Comparison of ENCODE assay signal across 10 mouse cellular contexts in the genomic region with DNA sequence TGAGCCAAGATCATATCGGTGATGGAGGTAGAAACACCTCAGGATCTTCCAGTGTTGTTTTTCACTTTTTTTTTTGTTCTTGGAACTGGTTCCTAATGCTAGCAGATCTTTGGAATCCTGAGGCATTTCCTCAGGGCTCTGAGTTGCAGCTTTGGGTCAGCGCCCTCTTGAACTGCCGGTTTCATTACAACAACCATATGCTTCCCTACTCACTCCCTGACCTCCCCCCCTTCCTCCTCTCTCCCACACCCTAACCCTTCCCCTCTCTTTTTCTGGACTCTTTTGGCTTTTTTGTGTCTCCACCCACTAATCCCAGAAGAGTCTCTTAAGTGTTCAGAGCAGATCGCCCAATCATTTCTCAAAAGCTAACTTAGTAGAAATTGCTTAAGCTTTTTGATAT.
DNase-seq lines count a peak whose midpoint lies in the region; ATAC-seq and TF ChIP-seq lines count a peak whose summit lies in the region.
"Had no signal": no experiment of that assay in that cellular context is flagged by ENCODE, and none has a peak within 500 bp of the region (broad histone marks: within the 10 kb centered on the region; RNA-seq: fewer than 3 reads in every experiment).

No protein-coding gene starts in this region.

- no peaks in the 10 kb centered on the region for H3K36me3 ChIP-seq in liver, adult 2 months (ENCODE audit: control insufficient read depth, insufficient read depth, low read length)
- no peaks in the 10 kb centered on the region for H3K36me3 ChIP-seq in heart, adult 2 months (ENCODE audit: control insufficient read depth, insufficient read depth, low read length)
- H3K36me3 ChIP-seq in hindbrain, embryonic 11.5 days (ENCODE audit: control insufficient read depth, insufficient read depth, low read length): no peaks in the 10 kb centered on the region
- H3K36me3 ChIP-seq in forebrain, embryonic 16.5 days (ENCODE audit: control insufficient read depth, insufficient read depth): no peaks in the 10 kb centered on the region
- H3K36me3 ChIP-seq: intestine, embryonic 15.5 days had no signal

- DNase-seq in liver, adult 2 months (ENCODE audit: extremely low read depth, low read depth, low spot score): peak; percentile 29
- no peak for DNase-seq in liver
- DNase-seq in heart, adult 2 months: peak; percentile 34 to 61
- peak; percentile 58 for DNase-seq in kidney, adult 9 months
- peak; percentile 59 for DNase-seq in skeletal muscle tissue, adult 2 months (ENCODE audit: low read depth, low spot score)
- DNase-seq in hindbrain, embryonic 11.5 days (ENCODE audit: low spot score): no peak
- no peak for DNase-seq in urinary bladder, postnatal 4 days (ENCODE audit: low spot score in 2 of 2)
- DNase-seq: cerebellum, postnatal 25 days had no signal

- TF ChIP-seq EP300 in heart, adult 2 months (IDR thresholded peaks at IDR 0.05; ENCODE audit: insufficient read depth, low read depth, low read length): peak; percentile 76; the same call in 1 of the 2 replicates

- H3K27ac ChIP-seq in liver, adult 2 months (replicated peaks; ENCODE audit: insufficient read depth, low read depth, low read length): no peak overlapping the region; the same call in 1 of the 2 replicates
- peak overlapping the region; percentile 47 for H3K27ac ChIP-seq in heart, adult 2 months
- no peak overlapping the region for H3K27ac ChIP-seq in hindbrain, embryonic 11.5 days (ENCODE audit: low read depth, low read length)
- no peak overlapping the region for H3K27ac ChIP-seq in forebrain, embryonic 16.5 days (ENCODE audit: low read length)
- H3K27ac ChIP-seq: intestine, embryonic 15.5 days had no signal

- H3K9me3 ChIP-seq in hindbrain, embryonic 11.5 days (ENCODE audit: control insufficient read depth, low read length): no peaks in the 10 kb centered on the region
- no peaks in the 10 kb centered on the region for H3K9me3 ChIP-seq in forebrain, embryonic 16.5 days (ENCODE audit: control insufficient read depth, low read length)
- H3K9me3 ChIP-seq: intestine, embryonic 15.5 days had no signal

- no peaks in the 10 kb centered on the region for H3K79me2 ChIP-seq in liver, adult 2 months (ENCODE audit: control insufficient read depth, insufficient read depth, low read length)
- H3K79me2 ChIP-seq in heart, adult 2 months (replicated peaks; ENCODE audit: control insufficient read depth, insufficient read depth, low read length): no peaks in the 10 kb centered on the region

- 82% methylated on average over 4 of the region's 4 CpGs for WGBS in liver, adult 2 months
- WGBS in heart, adult 2 months: 36% methylated on average over 4 of the region's 4 CpGs
- WGBS in hindbrain, embryonic 11.5 days: 60% methylated on average over 4 of the region's 4 CpGs
- WGBS in forebrain, embryonic 16.5 days: 72% methylated on average over 4 of the region's 4 CpGs

- H3K27me3 ChIP-seq in liver, adult 2 months (ENCODE audit: control insufficient read depth, insufficient read depth, low read length): no peaks in the 10 kb centered on the region
- H3K27me3 ChIP-seq in heart, adult 2 months (ENCODE audit: control insufficient read depth, insufficient read depth, low read length): no peaks in the 10 kb centered on the region
- H3K27me3 ChIP-seq in hindbrain, embryonic 11.5 days (ENCODE audit: control insufficient read depth, insufficient read depth, low read length): no peaks in the 10 kb centered on the region
- no peaks in the 10 kb centered on the region for H3K27me3 ChIP-seq in forebrain, embryonic 16.5 days (replicated peaks; ENCODE audit: control insufficient read depth, insufficient read depth, low read length)
- H3K27me3 ChIP-seq: intestine, embryonic 15.5 days had no signal

- intact Hi-C loops in heart, adult 2 months (cut with DNase I): no loop called here

- no peak for TF ChIP-seq CTCF in liver, adult 2 months (IDR thresholded peaks at IDR 0.05; ENCODE audit: low read depth, low read length)
- no peak for TF ChIP-seq CTCF in heart, adult 2 months (IDR thresholded peaks at IDR 0.05)

- H3K4me1 ChIP-seq in liver, adult 2 months (ENCODE audit: control insufficient read depth, insufficient read depth, low read length): no peaks in the 10 kb centered on the region
- H3K4me1 ChIP-seq in heart, adult 2 months (ENCODE audit: control insufficient read depth, insufficient read depth, low read length): peaks cover 7% of the 10 kb centered on the region
- H3K4me1 ChIP-seq in hindbrain, embryonic 11.5 days (replicated peaks; ENCODE audit: control insufficient read depth, insufficient read depth, low read length): no peaks in the 10 kb centered on the region
- H3K4me1 ChIP-seq in forebrain, embryonic 16.5 days (replicated peaks; ENCODE audit: control insufficient read depth, insufficient read depth, low read length): peaks cover 6% of the 10 kb centered on the region; the same call in 1 of the 2 replicates

- ATAC-seq in hindbrain, embryonic 11.5 days (ENCODE audit: low FRiP score): no peak
- ATAC-seq in forebrain, embryonic 16.5 days: no peak
- ATAC-seq: intestine, embryonic 15.5 days had no signal

- no peak overlapping the region for H3K9ac ChIP-seq in liver, adult 2 months (ENCODE audit: low read depth, low read length)
- no peak overlapping the region for H3K9ac ChIP-seq in heart, adult 2 months (ENCODE audit: low read depth, low read length)
- H3K9ac ChIP-seq in hindbrain, embryonic 11.5 days (ENCODE audit: low read depth, low read length): no peak overlapping the region
- H3K9ac ChIP-seq in forebrain, embryonic 16.5 days (replicated peaks; ENCODE audit: low read depth, low read length): no peak overlapping the region
- H3K9ac ChIP-seq: intestine, embryonic 15.5 days had no signal

- H3K4me2 ChIP-seq in hindbrain, embryonic 11.5 days (replicated peaks; ENCODE audit: low read depth, low read length): no peak overlapping the region
- H3K4me2 ChIP-seq in forebrain, embryonic 16.5 days (ENCODE audit: low read length): no peak overlapping the region
- H3K4me2 ChIP-seq: intestine, embryonic 15.5 days had no signal

- H3K4me3 ChIP-seq in liver, adult 2 months (ENCODE audit: insufficient read depth, low read depth, low read length): no peak overlapping the region
- H3K4me3 ChIP-seq in heart, adult 2 months: no peak overlapping the region
- H3K4me3 ChIP-seq in hindbrain, embryonic 11.5 days (ENCODE audit: low read depth, low read length): no peak overlapping the region
- H3K4me3 ChIP-seq in forebrain, embryonic 16.5 days (replicated peaks; ENCODE audit: low read length): no peak overlapping the region
- H3K4me3 ChIP-seq: intestine, embryonic 15.5 days had no signal

- TF ChIP-seq POLR2A in liver, adult 2 months (IDR thresholded peaks at IDR 0.05; ENCODE audit: extremely low read depth, insufficient read depth, low read length): no peak
- no peak for TF ChIP-seq POLR2A in heart, adult 2 months (IDR thresholded peaks at IDR 0.05; ENCODE audit: insufficient read depth, low read depth, low read length)

Comparison
In these comparisons a context has a peak if more than half of its experiments do, and no peak if none do; other contexts are left out.
1. DNase-seq: peak in liver, adult 2 months (single experiment), heart, adult 2 months (2 of 2), kidney, adult 9 months (single experiment) and skeletal muscle tissue, adult 2 months (single experiment); none in liver (single experiment), hindbrain, embryonic 11.5 days (single experiment) and urinary bladder, postnatal 4 days (0 of 2).